Mouse (Mus musculus): ENCODE results near the gene Inf2.

DNA sequence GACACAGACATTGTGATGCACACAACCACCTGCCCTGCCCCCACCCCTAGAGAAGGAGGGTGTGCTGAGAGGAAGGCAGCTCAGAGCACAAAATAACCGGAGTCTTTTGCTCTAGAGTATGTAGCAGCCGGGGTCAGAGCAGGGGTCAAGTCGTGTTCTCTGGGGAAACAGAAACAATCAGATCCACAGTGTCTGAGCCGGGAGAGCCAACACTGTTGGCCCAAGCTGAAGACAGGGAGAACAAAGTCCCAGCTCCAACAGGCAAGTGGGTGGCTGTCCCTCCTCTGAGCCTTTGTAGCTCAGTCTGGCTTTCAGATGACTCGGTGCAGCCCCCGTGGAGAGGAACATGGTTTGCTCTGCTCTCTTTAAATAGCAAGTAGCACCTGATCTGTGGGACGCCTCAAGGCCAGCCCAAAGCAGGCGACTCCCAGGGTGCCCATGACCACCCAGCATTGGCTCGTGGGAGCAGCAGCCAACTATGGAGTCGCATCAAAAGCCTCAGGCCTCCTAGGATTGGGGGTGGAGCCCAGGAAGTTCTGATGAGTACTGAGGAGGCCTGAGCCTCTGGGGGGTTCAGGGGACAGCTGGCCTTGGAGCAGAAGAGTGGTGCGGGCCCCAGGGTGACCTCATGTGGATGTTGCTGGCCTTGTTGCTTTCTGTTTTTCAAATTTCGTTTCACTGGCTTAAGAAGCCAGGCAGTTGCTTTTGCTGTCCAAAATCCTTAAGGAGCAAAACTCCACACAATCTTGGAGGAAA lies 43.5 kb upstream of the Inf2 start:
- TF ChIP-seq CTCF (IDR thresholded peaks at IDR 0.05; ENCODE audit: low read depth) (no peak), EP300 (IDR thresholded peaks at IDR 0.05; ENCODE audit: low read depth) (no peak)
